Mouse (Mus musculus) ovary, postnatal 14 days (tissue): ENCODE measurements around the gene Pxn.
"Not testable (repeated sequence)": the region's sequence is repeated elsewhere in the genome, so short reads cannot be mapped to it uniquely, and the experiment has no call there.

Experiments
- DNase-seq: peaks from one replicate; pipeline ENCODE4 v3.0.0; 2022; ENCODE audit warnings: low spot score

The Pxn gene

GRCm38 (mm10) chr5:115553801-115554420 is 47.4 kb downstream of the Pxn start:
- DNase-seq = no peak

- DNase-seq = no peak
These were observed 48.2 kb downstream of the Pxn start for GRCm38 (mm10) chr5:115554536-115555291.

GRCm38 (mm10) chr5:115556217-115556616 is 49.7 kb downstream of the Pxn start:
- peak; percentile 83 for DNase-seq

- DNase-seq = no peak
These were observed 51.8 kb downstream of the Pxn start for GRCm38 (mm10) chr5:115558182-115558794.

- DNase-seq = peak; percentile 100
These were observed 53.0 kb downstream of the Pxn start, which contains the start of gene Rplp0 for GRCm38 (mm10) chr5:115559237-115560101. Rplp0 (plus strand) TSS chr5:115559467.

GRCm38 (mm10) chr5:115560336-115560905 is 53.9 kb downstream of the Pxn start:
- DNase-seq = no peak

GRCm38 (mm10) chr5:115563771-115564585 is 57.5 kb downstream of the Pxn start:
- DNase-seq = no peak

GRCm38 (mm10) chr5:115564737-115565393 is 58.4 kb downstream of the Pxn start, which contains the start of gene Gcn1l1:
Gcn1l1 (plus strand) TSS chr5:115565254.
- DNase-seq = peak; percentile 70

GRCm38 (mm10) chr5:115565403-115565802 is 58.9 kb downstream of the Pxn start:
- no peak for DNase-seq

- no peak for DNase-seq
These were observed 62.2 kb downstream of the Pxn start for GRCm38 (mm10) chr5:115568681-115569080.

GRCm38 (mm10) chr5:115569308-115569707 is 62.8 kb downstream of the Pxn start:
- no peak for DNase-seq

GRCm38 (mm10) chr5:115569721-115570120 is 63.2 kb downstream of the Pxn start:
- DNase-seq = no peak

GRCm38 (mm10) chr5:115571086-115571485 is 64.6 kb downstream of the Pxn start:
- no peak for DNase-seq

- DNase-seq = no peak
These were observed 66.4 kb downstream of the Pxn start for GRCm38 (mm10) chr5:115572679-115573535.

GRCm38 (mm10) chr5:115574992-115575391 is 68.5 kb downstream of the Pxn start:
- DNase-seq = no peak

GRCm38 (mm10) chr5:115577686-115578085 is 71.2 kb downstream of the Pxn start:
- not testable (repeated sequence) for DNase-seq

GRCm38 (mm10) chr5:115578922-115579321 is 72.4 kb downstream of the Pxn start:
- no peak for DNase-seq

- no peak for DNase-seq
These were observed 72.9 kb downstream of the Pxn start for GRCm38 (mm10) chr5:115579363-115579762.
